Mouse (Mus musculus): ENCODE results near the gene Acrbp.
A peak's percentile ranks its signal among the peaks of the same experiment; 100 is the strongest.

Gene Acrbp

GRCm38 (mm10) chr6:125071170-125071895, 21.8 kb downstream of the Acrbp start:
- no peak for DNase-seq (ENCODE audit: inconsistent ontology term)

- DNase-seq (ENCODE audit: inconsistent ontology term): peak; percentile 47
Measured at GRCm38 (mm10) chr6:125071896-125072279, 22.4 kb downstream of the Acrbp start.

- DNase-seq (ENCODE audit: inconsistent ontology term): no peak
Measured at GRCm38 (mm10) chr6:125073825-125074224, 24.3 kb downstream of the Acrbp start.

- DNase-seq (ENCODE audit: inconsistent ontology term): no peak
Measured at GRCm38 (mm10) chr6:125081394-125081793, 31.9 kb downstream of the Acrbp start.

- peak; percentile 82 for DNase-seq (ENCODE audit: inconsistent ontology term)
Measured at GRCm38 (mm10) chr6:125081797-125082560, 32.5 kb downstream of the Acrbp start.

GRCm38 (mm10) chr6:125082801-125083386, 33.4 kb downstream of the Acrbp start:
- no peak for DNase-seq (ENCODE audit: inconsistent ontology term)

- DNase-seq (ENCODE audit: inconsistent ontology term): peak; percentile 51
Measured at GRCm38 (mm10) chr6:125084424-125084823, 34.9 kb downstream of the Acrbp start.

GRCm38 (mm10) chr6:125087937-125088336, 38.4 kb downstream of the Acrbp start:
- DNase-seq (ENCODE audit: inconsistent ontology term): no peak

DNA sequence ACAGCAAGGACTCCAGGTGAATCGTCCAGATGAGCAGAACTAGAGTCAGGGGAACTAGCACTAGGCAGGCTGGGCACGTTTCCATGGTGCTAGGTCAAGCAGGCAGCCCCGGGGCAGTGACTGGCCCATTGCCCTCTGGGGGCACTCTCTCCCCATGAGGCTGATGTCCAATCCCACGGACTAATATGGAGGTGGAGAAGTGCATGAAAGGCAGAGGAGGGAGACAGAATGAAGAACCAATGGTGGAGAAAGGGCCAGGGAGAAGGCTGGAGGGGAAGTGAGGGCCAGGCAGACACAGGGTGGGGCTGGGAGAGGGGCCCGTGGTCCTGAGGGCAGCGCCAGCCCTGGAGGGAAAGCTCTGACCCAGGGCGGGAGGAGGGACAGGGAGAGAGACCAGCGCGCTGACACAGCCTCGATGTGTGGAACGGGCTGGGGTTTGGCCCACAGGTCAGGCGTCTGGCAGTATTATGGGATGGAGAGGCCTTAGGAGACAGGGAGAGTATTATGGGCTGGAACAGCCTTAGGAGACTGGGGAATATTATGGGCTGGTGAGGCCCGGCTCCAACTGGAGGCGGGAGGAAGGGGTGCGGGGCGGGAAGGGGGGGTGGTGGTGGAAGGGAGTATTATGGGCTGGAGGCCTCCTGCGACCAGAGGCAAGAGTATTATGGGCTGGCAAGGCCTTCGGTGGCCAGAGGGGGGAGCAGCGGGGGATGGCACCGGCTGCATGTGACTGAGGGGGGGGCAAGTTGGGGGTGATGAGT, 39.3 kb downstream of the Acrbp start:
- peak; percentile 85 for DNase-seq (ENCODE audit: inconsistent ontology term)

DNA sequence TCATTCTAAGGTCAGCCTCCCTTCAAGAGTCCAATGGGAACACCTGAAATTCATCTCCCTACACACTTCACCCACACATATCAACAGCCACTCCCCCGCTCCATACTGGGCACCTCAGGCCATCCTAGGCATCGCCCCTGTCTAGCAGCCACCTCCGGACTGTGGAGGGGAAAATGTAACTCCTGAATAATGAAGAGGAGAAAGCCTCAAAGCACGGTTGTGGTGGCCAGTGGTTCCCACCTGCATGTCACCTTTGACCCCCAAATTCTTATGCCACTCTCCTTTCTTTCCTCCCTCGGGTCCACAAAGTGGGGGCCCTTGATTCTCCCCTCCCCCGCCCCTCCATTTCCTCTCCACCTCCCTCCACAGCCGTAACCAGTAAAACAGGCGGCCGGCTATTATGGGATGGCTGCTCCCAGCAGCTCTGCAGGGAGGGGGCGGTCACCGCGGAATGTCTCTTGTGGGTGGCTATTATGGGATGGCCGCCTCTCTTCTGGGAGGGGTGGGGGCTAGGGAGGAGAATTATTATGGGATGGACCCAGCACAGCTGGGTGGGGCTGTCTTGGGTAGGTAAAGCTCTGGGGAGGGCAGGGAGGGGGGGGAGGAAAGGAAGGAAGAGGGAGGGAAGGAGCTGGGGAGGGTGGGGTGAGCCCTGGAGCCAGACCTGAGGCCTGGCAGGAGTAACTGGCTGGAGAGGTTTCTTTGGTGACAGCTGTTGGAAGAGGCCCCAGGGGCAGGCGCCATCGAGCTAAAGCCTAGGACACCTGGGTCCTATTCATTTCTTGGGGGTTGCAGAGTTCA, 40.2 kb downstream of the Acrbp start:
- peak; percentile 89 for DNase-seq (ENCODE audit: inconsistent ontology term)

DNA sequence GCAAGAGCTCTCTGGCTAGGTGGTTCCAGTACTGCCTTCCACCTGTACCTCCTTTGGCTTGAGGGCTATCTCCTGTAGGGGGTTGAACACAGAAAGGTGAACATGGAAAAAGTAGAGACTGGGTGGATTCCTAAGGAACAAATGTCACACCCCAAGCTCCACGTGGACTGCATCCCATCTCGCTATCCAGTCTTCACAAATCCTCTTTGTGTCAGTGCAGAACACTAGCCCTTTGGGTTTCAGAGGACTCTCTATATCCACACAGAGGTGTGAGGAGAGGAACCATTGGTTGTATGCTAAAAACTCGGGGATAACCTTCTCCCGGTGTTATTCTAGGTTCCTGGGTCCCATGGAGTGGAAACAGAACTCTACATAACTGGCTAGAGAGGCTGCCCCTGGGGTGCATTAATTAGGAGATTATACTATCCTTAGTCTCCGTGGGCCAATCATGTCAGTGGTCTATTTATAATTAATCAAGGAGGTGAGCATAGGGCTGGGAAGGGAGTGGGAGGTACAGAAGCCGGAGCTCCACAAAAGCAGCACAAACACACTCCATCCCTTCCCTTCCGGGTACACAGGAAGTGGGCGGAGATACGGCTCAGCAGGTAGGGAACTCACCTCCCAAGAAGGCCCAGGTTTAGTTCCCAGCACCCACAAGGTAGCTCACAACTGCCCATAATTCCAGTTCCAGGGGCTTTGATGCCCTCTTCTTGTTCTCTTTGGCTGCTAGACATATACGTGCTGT, 41.0 kb downstream of the Acrbp start:
- no peak for DNase-seq (ENCODE audit: inconsistent ontology term)

- no peak for DNase-seq (ENCODE audit: inconsistent ontology term)
Measured at GRCm38 (mm10) chr6:125092372-125092771, 42.9 kb downstream of the Acrbp start.

DNA sequence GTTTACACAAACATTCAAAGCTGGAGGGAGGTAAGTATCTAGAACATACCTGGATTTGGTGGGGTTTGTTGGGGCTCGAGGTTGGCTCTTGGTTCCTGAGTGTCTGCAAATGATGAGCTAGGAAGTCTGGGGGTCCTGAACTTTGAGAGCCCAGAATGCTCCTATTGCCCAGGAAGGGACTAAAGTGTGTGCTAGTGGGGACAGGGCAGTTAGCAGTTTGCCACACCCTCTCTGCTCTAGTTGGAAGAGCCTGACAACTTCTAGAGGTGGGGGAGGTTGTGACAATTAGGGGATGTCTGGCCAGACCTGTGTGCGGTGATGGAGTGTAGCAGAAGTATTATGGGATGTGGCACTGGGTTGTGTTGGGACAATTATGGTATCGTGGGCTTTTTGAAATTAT, 45.4 kb downstream of the Acrbp start:
- DNase-seq (ENCODE audit: inconsistent ontology term): no peak

- DNase-seq (ENCODE audit: inconsistent ontology term): peak; percentile 98
Measured at GRCm38 (mm10) chr6:125095391-125096278, 46.1 kb downstream of the Acrbp start, which contains the start of gene Chd4. Gene Chd4, plus strand, starts transcription at chr6:125095981.

DNA sequence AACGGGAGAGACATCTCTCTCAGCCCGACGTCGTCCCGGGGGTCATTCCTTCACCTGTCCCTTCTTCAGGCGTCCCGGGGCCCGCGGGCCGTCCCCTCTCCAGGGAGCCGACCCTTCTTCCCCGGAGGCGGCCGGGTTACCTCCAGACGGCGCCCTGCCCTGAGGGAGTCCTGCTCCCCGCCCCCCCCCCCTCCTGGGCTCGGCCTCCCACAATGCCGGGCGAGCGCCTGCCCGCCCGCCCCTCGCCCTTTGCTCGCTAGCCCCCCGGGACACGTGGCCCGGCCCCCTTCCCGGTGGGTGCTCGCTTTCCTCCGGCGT, 46.7 kb downstream of the Acrbp start:
- no peak for DNase-seq (ENCODE audit: inconsistent ontology term)

DNA sequence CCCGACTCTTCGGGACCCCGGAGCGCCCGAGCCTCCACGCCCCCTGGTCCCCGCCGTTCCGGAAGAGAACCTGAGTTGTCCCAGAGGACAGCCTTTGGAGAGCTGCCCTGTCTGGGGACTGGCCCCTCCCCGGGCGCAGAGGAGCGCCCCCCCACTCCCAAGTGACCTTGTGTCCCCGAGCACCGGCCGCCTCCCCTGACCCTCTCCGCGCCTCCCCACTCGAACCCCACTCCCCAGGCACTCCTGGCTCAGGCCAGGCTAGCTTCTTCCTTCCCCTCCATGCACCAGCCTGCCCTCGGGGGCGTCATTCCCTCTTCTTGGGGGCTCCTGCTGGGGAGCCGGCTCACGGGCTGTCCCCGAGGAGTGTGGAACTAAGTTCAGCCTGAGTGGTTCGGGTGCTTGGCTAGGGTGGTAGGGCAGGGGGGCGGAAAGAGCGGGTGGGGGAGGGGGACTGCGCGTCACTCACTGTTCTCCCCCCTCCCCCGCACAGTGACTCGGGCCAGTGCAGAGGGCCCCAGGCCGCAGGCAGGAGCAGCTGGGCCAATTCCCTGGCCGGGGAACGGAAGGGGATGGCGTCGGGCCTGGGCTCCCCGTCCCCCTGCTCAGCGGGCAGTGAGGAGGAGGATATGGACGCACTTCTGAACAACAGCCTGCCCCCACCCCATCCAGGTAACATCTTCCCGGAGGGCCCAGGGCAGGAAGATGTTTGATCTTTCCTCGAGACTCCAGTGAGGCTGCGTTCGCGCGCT, 47.3 kb downstream of the Acrbp start:
- peak; percentile 76 for DNase-seq (ENCODE audit: inconsistent ontology term)

GRCm38 (mm10) chr6:125097346-125097689, 47.8 kb downstream of the Acrbp start:
- DNase-seq (ENCODE audit: inconsistent ontology term): no peak

GRCm38 (mm10) chr6:125097951-125098350, 48.5 kb downstream of the Acrbp start:
- DNase-seq (ENCODE audit: inconsistent ontology term): no peak

DNA sequence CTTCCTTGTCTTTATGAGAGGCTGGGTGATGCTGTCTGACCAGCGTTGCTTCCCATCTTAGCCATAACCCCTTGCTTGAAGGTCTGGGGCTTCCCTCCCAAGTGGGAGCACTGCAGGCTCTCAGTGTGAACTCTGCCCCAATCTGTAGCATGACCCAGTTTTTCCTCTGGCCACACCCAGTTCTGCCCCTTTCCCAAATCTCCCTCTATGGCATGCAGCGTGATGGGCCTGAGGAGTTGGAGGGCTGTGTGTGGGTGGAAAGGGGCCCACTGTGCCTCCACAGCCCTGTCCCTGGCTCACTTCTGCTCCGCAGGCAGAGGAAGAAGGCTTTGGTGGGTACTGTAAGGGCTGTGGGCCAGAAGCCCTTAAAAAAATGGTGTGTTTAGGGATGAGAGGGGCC, 49.0 kb downstream of the Acrbp start:
- DNase-seq (ENCODE audit: inconsistent ontology term): peak; percentile 44

Data from Muller cell, postnatal 12 days (primary cell).